Mouse (Mus musculus) MEL (cell line): ENCODE measurements around the gene Btbd18. TPM values are rescaled to one million over a fixed set of nuclear protein-coding genes. Genes with fewer than 3 reads are reported as not detected.
"Not testable (repeated sequence)": the region's sequence is repeated elsewhere in the genome, so short reads cannot be mapped to it uniquely, and the experiment has no call there.

Experiments used
- DNase-seq: peaks from one replicate; pipeline ENCODE4 v3.0.0; 2011; ENCODE audit warnings: low read depth, low spot score
- H3K27ac ChIP-seq: 2 replicates; pipeline ENCODE4 v1.5.1; 2012; ENCODE audit warnings: low read depth, mild to moderate bottlenecking, control low read depth, low read length, moderate library complexity; ENCODE audit not compliant: control insufficient read depth
- H3K27me3 ChIP-seq, 2 experiments: fragments of 150-350 bp in 1 of 2; sonication (generic) in 1 of 2; 2 replicates each; pipeline ENCODE4 v1.6.1; 2012; ENCODE audit warnings: low read length in 2 of 2, mild to moderate bottlenecking in 2 of 2, improper control_type of control experiment in 1 of 2, moderate library complexity in 1 of 2; ENCODE audit not compliant: insufficient read depth in 2 of 2, control insufficient read depth in 1 of 2
- H3K36me3 ChIP-seq, 2 experiments: 2 replicates each; pipeline ENCODE4 v1.6.1; 2012 to 2014; ENCODE audit warnings: low read length in 2 of 2, improper control_type of control experiment in 1 of 2, inconsistent platforms in 1 of 2, mild to moderate bottlenecking in 1 of 2; ENCODE audit not compliant: insufficient read depth in 2 of 2, control insufficient read depth in 1 of 2
- H3K4me1 ChIP-seq, 2 experiments: fragments of 150-350 bp in 1 of 2; sonication (generic) in 1 of 2; 2 replicates each; pipeline ENCODE4 v1.6.1; 2012; ENCODE audit warnings: low read length in 2 of 2, improper control_type of control experiment in 1 of 2, mild to moderate bottlenecking in 1 of 2; ENCODE audit not compliant: insufficient read depth in 2 of 2, control insufficient read depth in 1 of 2
- H3K4me3 ChIP-seq, 2 experiments: fragments of 150-350 bp in 1 of 2; sonication (generic) in 1 of 2; 2 replicates each; pipeline ENCODE4 v1.5.1; 2012; ENCODE audit warnings: low read depth in 2 of 2, low read length in 2 of 2, mild to moderate bottlenecking in 2 of 2, moderate library complexity in 2 of 2, control low read depth in 1 of 2, improper control_type of control experiment in 1 of 2; ENCODE audit not compliant: control insufficient read depth in 1 of 2, insufficient read depth in 1 of 2
- H3K79me2 ChIP-seq: 2 replicates; pipeline ENCODE4 v1.6.1; 2012; ENCODE audit warnings: mild to moderate bottlenecking, low read length, moderate library complexity; ENCODE audit not compliant: control insufficient read depth, poor library complexity, insufficient read depth
- H3K9ac ChIP-seq: 2 replicates; pipeline ENCODE4 v1.6.1; 2012; ENCODE audit warnings: low read depth, mild to moderate bottlenecking, control low read depth, low read length, moderate library complexity; ENCODE audit not compliant: control insufficient read depth, poor library complexity, severe bottlenecking
- H3K9me3 ChIP-seq: fragments of 150-350 bp; sonication (generic); replicated peaks from 2 replicates; pipeline ENCODE4 v1.6.1; 2012; ENCODE audit warnings: mild to moderate bottlenecking, low read length, improper control_type of control experiment, moderate library complexity; ENCODE audit not compliant: insufficient read depth
- BHLHE40 ChIP-seq: IDR thresholded peaks from 2 replicates; pipeline ENCODE4 v1.6.1; 2012; ENCODE audit warnings: low read depth, mild to moderate bottlenecking, inconsistent platforms, low read length, improper control_type of control experiment, borderline replicate concordance
- CHD2 ChIP-seq: IDR thresholded peaks from 2 replicates; pipeline ENCODE4 v1.6.1; 2011; ENCODE audit warnings: low read length, improper control_type of control experiment
- CTCF ChIP-seq, 3 experiments: IDR thresholded peaks in 2 of 3; conservative IDR thresholded peaks in 1 of 3; 2 replicates each; pipeline ENCODE4 v1.5.1; 2011 to 2012; ENCODE audit warnings: low read length in 3 of 3, low read depth in 2 of 3, mild to moderate bottlenecking in 2 of 3, improper control_type of control experiment in 1 of 3, inconsistent platforms in 1 of 3, mixed read lengths in 1 of 3, moderate library complexity in 1 of 3; ENCODE audit not compliant: control insufficient read depth in 1 of 3, insufficient read depth in 1 of 3, poor library complexity in 1 of 3, severe bottlenecking in 1 of 3
- E2F4 ChIP-seq: IDR thresholded peaks from 2 replicates; pipeline ENCODE4 v1.6.1; 2011; ENCODE audit warnings: low read depth, low read length, improper control_type of control experiment, borderline replicate concordance
- ELF1 ChIP-seq: IDR thresholded peaks from 2 replicates; pipeline ENCODE4 v1.6.1; 2014; ENCODE audit warnings: low read depth, mild to moderate bottlenecking, inconsistent platforms, low read length, improper control_type of control experiment, moderate library complexity
- ETS1 ChIP-seq: IDR thresholded peaks from 2 replicates; pipeline ENCODE4 v1.6.1; 2012; ENCODE audit warnings: low read depth, mild to moderate bottlenecking, inconsistent platforms, low read length, improper control_type of control experiment, moderate library complexity
- GATA1 ChIP-seq: IDR thresholded peaks from 2 replicates; pipeline ENCODE4 v1.6.1; 2011; ENCODE audit warnings: low read depth, low read length, improper control_type of control experiment
- HCFC1 ChIP-seq: IDR thresholded peaks from 2 replicates; pipeline ENCODE4 v1.6.1; 2012; ENCODE audit warnings: low read depth, mild to moderate bottlenecking, inconsistent platforms, low read length, improper control_type of control experiment, moderate library complexity
- KAT2A ChIP-seq: conservative IDR thresholded peaks from 2 replicates; pipeline ENCODE4 v1.6.1; 2012; ENCODE audit warnings: low read depth, low read length, improper control_type of control experiment, inconsistent platforms
- MAFK ChIP-seq: IDR thresholded peaks from 2 replicates; pipeline ENCODE4 v1.6.1; 2011; ENCODE audit warnings: low read depth, mild to moderate bottlenecking, low read length, improper control_type of control experiment, borderline replicate concordance
- MAX ChIP-seq: IDR thresholded peaks from 2 replicates; pipeline ENCODE4 v1.6.1; 2011; ENCODE audit warnings: low read length, improper control_type of control experiment
- MEF2A ChIP-seq: IDR thresholded peaks from 2 replicates; pipeline ENCODE4 v1.6.1; 2014; ENCODE audit warnings: low read depth, mild to moderate bottlenecking, inconsistent platforms, low read length, improper control_type of control experiment; ENCODE audit not compliant: poor library complexity, insufficient replicate concordance, severe bottlenecking; ENCODE audit errors: extremely low read depth
- MXI1 ChIP-seq: IDR thresholded peaks from 2 replicates; pipeline ENCODE4 v1.6.1; 2011; ENCODE audit warnings: mild to moderate bottlenecking, low read depth, low read length, improper control_type of control experiment
- MYC ChIP-seq: IDR thresholded peaks from 2 replicates; pipeline ENCODE4 v1.6.1; 2011; ENCODE audit warnings: low read depth, mild to moderate bottlenecking, low read length, improper control_type of control experiment, moderate library complexity
- NELFE ChIP-seq: IDR thresholded peaks from 2 replicates; pipeline ENCODE4 v1.6.1; 2011; ENCODE audit warnings: low read depth, low read length, improper control_type of control experiment
- POLR2A ChIP-seq, 2 experiments: IDR thresholded peaks; 2 replicates each; pipeline ENCODE4 v1.6.1; 2011 to 2012; ENCODE audit warnings: low read length in 2 of 2, mild to moderate bottlenecking in 2 of 2, control low read depth in 1 of 2, improper control_type of control experiment in 1 of 2, low read depth in 1 of 2, moderate library complexity in 1 of 2; ENCODE audit not compliant: control insufficient read depth in 1 of 2, insufficient read depth in 1 of 2, poor library complexity in 1 of 2
- POLR2AphosphoS5 ChIP-seq: IDR thresholded peaks from 2 replicates; pipeline ENCODE4 v1.6.1; 2012; ENCODE audit warnings: low read depth, borderline replicate concordance, mild to moderate bottlenecking, inconsistent platforms, low read length, moderate library complexity, mixed read lengths
- RCOR1 ChIP-seq: IDR thresholded peaks from 2 replicates; pipeline ENCODE4 v1.6.1; 2012; ENCODE audit warnings: low read depth, mild to moderate bottlenecking, inconsistent platforms, low read length, improper control_type of control experiment
- SMC3 ChIP-seq: IDR thresholded peaks from 2 replicates; pipeline ENCODE4 v1.6.1; 2011; ENCODE audit warnings: low read depth, low read length, improper control_type of control experiment
- TAL1 ChIP-seq: IDR thresholded peaks from 2 replicates; pipeline ENCODE4 v1.6.1; 2012; ENCODE audit warnings: mild to moderate bottlenecking, inconsistent platforms, low read length, moderate library complexity, mixed read lengths
- TBP ChIP-seq: IDR thresholded peaks from 2 replicates; pipeline ENCODE4 v1.8.0; 2011; ENCODE audit warnings: low read depth, low read length, improper control_type of control experiment
- USF2 ChIP-seq, 2 experiments: IDR thresholded peaks; 2 replicates each; pipeline ENCODE4 v1.6.1; 2011 to 2012; ENCODE audit warnings: improper control_type of control experiment in 2 of 2, low read length in 2 of 2, borderline replicate concordance in 1 of 2, inconsistent platforms in 1 of 2, low read depth in 1 of 2, mild to moderate bottlenecking in 1 of 2; ENCODE audit not compliant: insufficient read depth in 1 of 2
- ZC3H11A ChIP-seq: IDR thresholded peaks from 2 replicates; pipeline ENCODE4 v1.6.1; 2012; ENCODE audit warnings: low read depth, mild to moderate bottlenecking, inconsistent platforms, low read length, improper control_type of control experiment
- ZNF384 ChIP-seq: IDR thresholded peaks from 2 replicates; pipeline ENCODE4 v1.6.1; 2012; ENCODE audit warnings: low read depth, mild to moderate bottlenecking, inconsistent platforms, low read length, improper control_type of control experiment
- polyA plus RNA-seq, 2 experiments: library from polyadenylated mRNA; stranded (reverse) in 1 of 2; unstranded in 1 of 2; fragments of >175 nt in 1 of 2; fragments of >200 nt in 1 of 2; gene quantifications; 2 replicates each; pipeline versions ENCODE4 v1.2.1 to v1.2.4; 2012; ENCODE audit warnings: low replicate concordance in 2 of 2, low read depth in 1 of 2; ENCODE audit not compliant: insufficient read length in 2 of 2, insufficient read depth in 1 of 2, missing spikeins in 1 of 2
- total RNA-seq: library from RNA; depleted of rRNA; stranded (reverse); fragments of 300-350 nt; gene quantifications from 2 replicates; pipeline ENCODE4 v1.2.3, GENCODE M21; 2012

Btbd18 gene
- total and polyA plus RNA-seq, 3 experiments: 0.04 to 0.07 TPM; not detected in 1

DNA sequence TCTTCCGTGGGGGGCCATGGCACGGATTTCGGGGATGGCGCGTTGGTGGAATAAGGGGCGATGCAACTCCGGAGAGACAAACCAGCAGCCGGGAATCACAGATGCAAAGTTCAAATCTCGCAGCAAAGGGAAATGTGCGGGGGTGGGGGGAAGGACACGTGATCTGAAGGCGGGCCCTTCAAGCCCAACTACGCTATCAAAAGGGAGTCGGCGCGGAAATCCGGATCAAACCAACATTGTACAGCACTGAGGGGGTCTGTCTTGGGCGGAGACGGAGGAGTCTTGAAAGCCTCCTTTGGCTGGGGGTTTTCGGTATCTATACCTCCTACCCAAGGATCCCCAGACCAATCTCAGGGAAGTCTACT lies 11.7 kb downstream of the Btbd18 start, which contains the start of gene Selenoh (continued):
- TF ChIP-seq MEF2A (no peak), GATA1 (peak; percentile 21; the same call in 1 of the 2 replicates), BHLHE40 (peak; percentile 91), E2F4 (peak; percentile 91), POLR2AphosphoS5 (no peak), RCOR1 (peak; percentile 39; the same call in 1 of the 2 replicates)

DNA sequence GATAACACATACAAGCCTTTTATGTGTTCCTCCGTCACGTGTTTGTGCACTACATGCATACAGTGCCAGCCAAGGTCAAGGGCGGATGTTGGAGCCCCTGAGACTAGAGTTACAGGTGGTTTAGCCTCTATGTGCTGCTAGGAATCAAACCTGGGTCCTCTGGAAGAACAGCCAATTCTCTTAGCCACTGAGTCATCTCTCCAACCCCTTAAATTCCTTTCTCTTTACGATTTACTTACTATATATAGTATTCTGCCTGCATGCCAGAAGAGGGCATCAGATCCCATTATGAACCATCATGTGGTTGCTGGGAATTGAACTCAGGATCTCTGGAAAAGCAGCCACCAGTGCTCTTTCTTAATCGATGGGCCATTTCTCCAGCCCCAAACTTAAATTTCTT lies 12.7 kb downstream of the Btbd18 start:
- peaks cover 2 to 16% of the 10 kb centered on the region in 2 experiments; a peak in 3 of 4 replicates for H3K36me3 ChIP-seq
- not testable (repeated sequence) for H3K4me3 ChIP-seq

DNA sequence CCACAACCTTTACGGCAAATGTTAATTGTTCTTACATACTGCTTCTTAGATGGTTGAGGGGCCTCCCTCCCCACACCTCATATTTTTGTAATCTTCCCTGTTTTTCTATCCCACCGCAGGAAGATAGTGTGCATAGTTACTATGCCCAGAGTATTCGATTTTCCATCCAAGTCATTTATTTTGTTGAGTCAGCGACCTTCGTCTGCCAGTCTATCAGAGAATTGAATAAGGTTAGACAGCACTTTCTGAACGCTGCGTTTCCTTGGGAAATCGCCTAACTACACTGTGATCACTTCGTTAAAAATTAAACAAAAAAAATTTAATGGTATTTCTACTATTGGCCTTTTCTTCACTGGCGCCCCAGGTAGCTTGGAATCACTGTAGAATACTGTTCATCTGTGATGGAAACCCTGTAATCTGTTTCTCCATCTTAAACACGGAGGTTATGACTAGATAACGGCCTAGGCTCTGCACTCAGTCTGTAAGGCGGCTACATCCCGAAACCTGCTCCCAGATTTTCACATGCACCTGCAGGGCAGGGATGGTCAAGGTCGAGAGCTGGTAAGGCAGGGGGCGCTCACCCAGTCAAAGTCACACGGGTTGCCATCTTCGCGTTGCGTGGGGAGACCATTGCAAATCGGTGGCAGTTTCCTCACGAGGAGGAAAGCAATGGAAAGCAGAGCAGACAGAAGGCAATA lies 18.5 kb downstream of the Btbd18 start:
- peaks cover 26% of the 10 kb centered on the region for H3K79me2 ChIP-seq
- H3K9ac ChIP-seq: peak overlapping the region; percentile 83
- peaks cover 4 to 11% of the 10 kb centered on the region in 2 experiments; a peak in 3 of 4 replicates for H3K4me1 ChIP-seq
- H3K4me3 ChIP-seq: peak overlapping the region; percentile 88 to 94
- TF ChIP-seq MAX: no peak
- TF ChIP-seq ELF1: no peak
- no peak for TF ChIP-seq NELFE
- no peak for TF ChIP-seq POLR2AphosphoS5
- TF ChIP-seq TAL1: no peak
- TF ChIP-seq ZC3H11A: no peak
- TF ChIP-seq GATA1: no peak
- TF ChIP-seq CHD2: no peak
- TF ChIP-seq POLR2A (IDR thresholded peaks at IDR 0.05; ENCODE audit: control insufficient read depth in 1 of 2, insufficient read depth in 1 of 2, low read depth in 1 of 2, low read length in 2 of 2, poor library complexity in 1 of 2): 0 out of 4 replicates have a peak, but pooled peaks of 1 of the 2 experiments have one; percentile 53
- TF ChIP-seq TBP: peak; percentile 7; the same call in 1 of the 2 replicates
- TF ChIP-seq ETS1: peak; percentile 9; the same call in 1 of the 2 replicates
- TF ChIP-seq KAT2A: no peak
- TF ChIP-seq MYC: 0 out of 2 replicates have a peak, but pooled peaks have one; percentile 48
- TF ChIP-seq RCOR1: no peak
- no peak for TF ChIP-seq ZNF384
- TF ChIP-seq CTCF (IDR thresholded peaks at IDR 0.05 in 2 of 3, conservative IDR thresholded peaks at IDR 0.05 in 1 of 3; ENCODE audit: control insufficient read depth in 1 of 3, insufficient read depth in 1 of 3, low read depth in 2 of 3, low read length in 3 of 3, poor library complexity in 1 of 3, severe bottlenecking in 1 of 3): peak in 2 of 3 experiments; percentile 49 to 56; a peak in 5 of 6 replicates
- TF ChIP-seq USF2 (IDR thresholded peaks at IDR 0.05; ENCODE audit: borderline replicate concordance in 1 of 2, insufficient read depth in 1 of 2, low read depth in 1 of 2, low read length in 2 of 2): no peak
- TF ChIP-seq MXI1: peak; percentile 51; the same call in 1 of the 2 replicates
- no peak for TF ChIP-seq MEF2A
- TF ChIP-seq SMC3: no peak
- TF ChIP-seq HCFC1: no peak
- TF ChIP-seq MAFK: peak; percentile 18; the same call in 1 of the 2 replicates
- H3K27ac ChIP-seq: peak overlapping the region; percentile 45; the same call in 1 of the 2 replicates
- peaks cover 2 to 21% of the 10 kb centered on the region in 2 experiments; a peak in 3 of 4 replicates for H3K36me3 ChIP-seq
- DNase-seq: peak; percentile 52
- H3K27me3 ChIP-seq: no peaks in the 10 kb centered on the region
- no peaks in the 10 kb centered on the region for H3K9me3 ChIP-seq

More for the DNA sequence above, 12.7 kb downstream of the Btbd18 start:
- Histone ChIP-seq H3K79me2 (peaks cover 16% of the 10 kb centered on the region), H3K4me1 (peaks cover 0 to 13% of the 10 kb centered on the region in 2 experiments; a peak in 1 of 4 replicates)
- H3K27me3 ChIP-seq, H3K9ac ChIP-seq, DNase-seq, H3K9me3 ChIP-seq, H3K27ac ChIP-seq: not testable (repeated sequence)
